Mouse (Mus musculus): ENCODE results near the gene Esf1.

- no peak for TF ChIP-seq CTCF (IDR thresholded peaks at IDR 0.05; ENCODE audit: low read depth, low read length)
- no peak for TF ChIP-seq POLR2A (IDR thresholded peaks at IDR 0.05; ENCODE audit: borderline replicate concordance, low read depth, low read length)
These were observed 1.3 kb downstream of the Esf1 start for GRCm38 (mm10) chr2:140169057-140169456.
